Mouse (Mus musculus) gastrocnemius, adult 18-20 months (tissue): Measurements from ENCODE around the gene Hoxc5. TPM values are rescaled to one million over a fixed set of nuclear protein-coding genes. Genes with fewer than 3 reads are reported as not detected.

Experiments used
- DNase-seq: peaks from one replicate; pipeline ENCODE4 v3.0.0; 2021; ENCODE audit warnings: low spot score
- total RNA-seq, 2 experiments: library from RNA; stranded (reverse); gene quantifications; 2 replicates each; pipeline ENCODE4 v1.2.3; 2021

Hoxc5 gene
- total RNA-seq, 2 experiments from 2014 or later, result 1.5 to 2.1 TPM

GRCm38 (mm10) chr15:103010112-103010846, 43.0 kb downstream of the Hoxc5 start:
- no peak for DNase-seq

- no peak for DNase-seq
These were observed 43.8 kb downstream of the Hoxc5 start for GRCm38 (mm10) chr15:103010847-103011555.

- DNase-seq, result no peak
These were observed 44.8 kb downstream of the Hoxc5 start for GRCm38 (mm10) chr15:103011928-103012486.

DNA sequence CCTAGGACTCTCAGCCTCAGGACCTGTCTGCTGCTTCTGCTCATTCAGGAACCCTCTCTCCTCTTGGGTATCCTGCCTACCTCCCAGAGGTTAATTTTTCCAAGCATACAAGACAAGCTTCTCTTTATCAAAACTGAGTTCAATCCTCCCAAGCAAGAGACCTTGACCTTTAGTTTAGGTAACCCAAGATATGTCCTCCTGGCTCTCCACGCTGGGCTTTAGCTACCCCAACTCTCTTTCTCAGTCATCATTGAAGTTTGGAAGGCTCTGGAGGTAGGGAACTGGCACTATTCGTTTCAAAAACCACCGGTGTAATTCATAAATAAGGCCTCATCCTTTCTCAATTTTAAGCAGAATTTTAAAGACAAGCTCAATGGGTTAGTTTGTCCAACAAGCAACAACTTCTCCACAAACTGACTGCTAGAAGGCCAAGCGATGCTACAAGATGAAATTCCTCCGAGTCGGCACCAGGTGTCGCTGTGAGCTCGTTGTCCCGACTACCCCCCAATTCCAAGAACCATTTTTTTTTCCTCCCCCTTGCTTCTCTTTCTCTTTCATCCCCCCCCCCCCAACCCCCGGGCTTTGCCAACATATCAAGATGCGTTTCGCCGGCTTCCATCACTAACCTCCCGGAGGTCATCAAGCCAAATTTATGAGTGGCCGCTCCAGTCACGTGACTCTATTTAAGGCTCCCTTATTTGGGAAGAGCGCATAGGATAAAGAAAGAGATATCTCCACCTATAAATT, 46.2 kb downstream of the Hoxc5 start:
- peak; percentile 50 for DNase-seq

GRCm38 (mm10) chr15:103014166-103015008, 47.1 kb downstream of the Hoxc5 start:
- peak; percentile 60 for DNase-seq

DNA sequence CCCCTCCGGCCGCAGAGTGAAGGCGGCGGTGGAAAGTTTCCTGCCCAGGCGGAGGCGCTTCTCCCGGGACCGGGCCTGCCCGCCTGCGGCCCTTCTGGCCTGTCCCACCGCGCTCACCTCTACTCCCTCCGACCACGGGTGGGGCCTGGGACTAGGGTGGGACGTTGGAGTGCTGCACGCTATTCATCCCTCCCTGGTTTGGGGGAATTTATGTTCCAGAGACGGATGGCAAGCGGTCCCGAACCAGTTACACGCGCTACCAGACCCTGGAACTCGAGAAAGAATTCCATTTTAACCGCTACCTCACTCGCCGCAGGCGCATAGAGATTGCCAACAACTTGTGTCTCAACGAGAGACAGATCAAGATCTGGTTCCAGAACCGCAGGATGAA, 47.8 kb downstream of the Hoxc5 start:
- no peak for DNase-seq

GRCm38 (mm10) chr15:103015406-103016166, 48.3 kb downstream of the Hoxc5 start:
- DNase-seq, result no peak

DNA sequence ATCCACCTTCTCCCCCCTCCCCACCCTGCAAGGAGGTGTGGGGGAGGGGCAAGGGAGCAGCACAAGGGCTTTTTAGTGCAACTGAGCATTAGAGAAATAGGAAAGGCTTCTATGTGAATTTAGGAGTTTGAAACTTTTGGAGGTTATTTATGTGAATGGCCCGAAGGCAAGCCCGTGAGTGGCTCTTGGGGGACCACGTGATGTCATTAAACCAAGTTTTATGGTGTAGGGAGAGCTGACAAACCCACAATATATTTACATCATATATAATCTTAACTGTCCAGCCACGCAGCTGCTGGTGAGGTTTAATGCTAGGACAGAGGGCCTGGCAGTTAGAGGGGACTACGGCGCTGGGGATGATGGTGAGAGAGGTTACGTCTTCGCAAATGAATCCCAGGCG, 51.4 kb downstream of the Hoxc5 start, which contains the start of gene Hoxc4:
Hoxc4 (plus strand) TSS at position 299 of the 400 bp plus-strand sequence.
- DNase-seq, result no peak

DNA sequence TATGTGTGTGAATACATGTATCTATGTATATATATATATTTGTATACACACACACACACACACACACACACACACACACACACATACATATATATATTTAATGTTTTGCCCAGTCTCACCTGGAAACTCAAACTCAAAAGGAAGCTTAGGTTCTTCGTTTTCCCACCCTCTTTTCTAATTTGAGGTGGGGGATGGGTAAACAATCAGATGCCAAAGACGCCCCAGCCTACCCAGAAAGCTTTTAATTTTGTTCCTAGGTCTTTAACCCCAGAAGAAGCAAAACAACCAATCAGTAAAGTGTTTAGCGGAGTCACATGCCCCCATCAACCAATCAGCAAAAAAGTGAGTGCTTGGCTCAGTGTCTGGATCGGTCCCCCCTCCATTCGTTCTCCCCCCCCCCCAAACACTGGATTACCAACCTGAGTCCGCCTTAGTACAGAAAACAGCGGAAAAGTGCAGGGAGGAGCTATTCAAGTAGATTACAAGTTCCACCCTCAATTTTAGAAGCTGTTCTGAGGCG, 53.7 kb downstream of the Hoxc5 start:
- no peak for DNase-seq

DNA sequence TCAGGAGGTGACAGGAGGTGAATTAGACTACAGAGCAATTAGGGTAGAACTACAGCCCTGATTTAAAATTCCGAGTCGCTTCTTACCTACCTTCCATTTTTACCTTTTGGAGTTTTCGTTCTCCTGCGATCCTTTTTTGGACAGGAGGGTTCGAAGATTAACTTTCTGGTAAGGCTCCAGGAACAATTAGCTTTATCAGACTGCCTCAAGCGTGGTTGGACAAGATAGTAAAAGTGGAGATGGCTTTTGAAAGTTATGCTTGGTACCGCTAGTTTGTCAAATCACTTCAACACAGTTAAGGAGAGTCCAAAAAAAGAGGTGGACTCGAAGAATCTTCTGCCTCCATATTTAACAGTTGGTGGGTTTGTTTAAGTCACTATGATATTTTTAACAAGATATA, 54.3 kb downstream of the Hoxc5 start:
- no peak for DNase-seq

- no peak for DNase-seq
These were observed 56.9 kb downstream of the Hoxc5 start for GRCm38 (mm10) chr15:103024131-103024530.

- peak; percentile 80 for DNase-seq
These were observed 60.3 kb downstream of the Hoxc5 start for GRCm38 (mm10) chr15:103027266-103028235.

- no peak for DNase-seq
These were observed 61.8 kb downstream of the Hoxc5 start for GRCm38 (mm10) chr15:103028916-103029512.

GRCm38 (mm10) chr15:103030142-103030541, 62.9 kb downstream of the Hoxc5 start:
- DNase-seq, result no peak

DNA sequence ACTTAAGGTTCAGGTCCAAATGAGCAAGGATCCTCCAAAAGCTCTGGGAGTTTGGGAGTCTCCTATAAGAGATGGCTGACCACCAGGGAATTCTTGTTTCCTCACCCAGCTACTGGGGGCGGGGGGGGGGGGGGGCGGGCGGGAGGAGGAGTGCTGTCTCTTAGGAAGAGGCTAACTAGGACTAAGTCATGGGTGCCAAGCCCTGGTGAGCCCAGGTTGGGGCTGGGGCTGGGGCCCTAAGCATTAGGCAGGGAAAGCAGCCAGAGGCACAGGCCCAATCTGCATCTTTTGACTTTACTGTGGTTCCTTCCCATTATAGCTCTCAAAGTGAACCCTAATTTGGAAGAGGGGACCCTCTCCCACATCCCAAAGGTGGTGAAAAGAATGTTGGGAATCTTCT, 64.9 kb downstream of the Hoxc5 start:
- no peak for DNase-seq

- DNase-seq, result no peak
These were observed 65.7 kb downstream of the Hoxc5 start for GRCm38 (mm10) chr15:103032646-103033575.
